Mouse (Mus musculus) erythroblast, embryonic 14.5 days (primary cell): Measurements from ENCODE around the gene Ywhag.

Experiments
- GATA1 ChIP-seq: IDR thresholded peaks from 2 replicates; pipeline ENCODE4 v1.6.1; 2012; ENCODE audit warnings: low read length, inconsistent platforms, mixed read lengths
- TAL1 ChIP-seq: IDR thresholded peaks from 3 replicates; pipeline ENCODE4 v1.6.1; 2012; ENCODE audit warnings: low read length, inconsistent platforms, mixed read lengths

GRCm38 (mm10) chr5:135968781-135969180, 34.4 kb upstream of the Ywhag start:
- TF ChIP-seq TAL1 (no peak), GATA1 (no peak)
